Mouse (Mus musculus) embryonic facial prominence, embryonic 13.5 days (tissue): ENCODE results near the gene Pgk1. TPM values are rescaled to one million over a fixed set of nuclear protein-coding genes. Genes with fewer than 3 reads are reported as not detected.
A peak's percentile ranks its signal among the peaks of the same experiment; 100 is the strongest.
"Not testable (repeated sequence)": the region's sequence is repeated elsewhere in the genome, so short reads cannot be mapped to it uniquely, and the experiment has no call there.

Experiments used
- ATAC-seq: fragments of 200-750 bp; cut with Nextera tagmentation; 2 replicates; pipeline ENCODE4 v1.8.0; 2017; ENCODE audit warnings: low read depth; ENCODE audit not compliant: insufficient number of reproducible peaks, insufficient read depth, low FRiP score, low TSS enrichment
- H3K27ac ChIP-seq: fragments of 300-500 bp; sonication (generic); 2 replicates; pipeline ENCODE4 v1.5.1; 2015; ENCODE audit warnings: moderate library complexity, mild to moderate bottlenecking, inconsistent platforms
- H3K27me3 ChIP-seq: fragments of 300-500 bp; sonication (generic); 2 replicates; pipeline ENCODE4 v1.6.1; 2015; ENCODE audit warnings: mild to moderate bottlenecking, inconsistent platforms
- H3K36me3 ChIP-seq: fragments of 300-500 bp; sonication (generic); 2 replicates; pipeline ENCODE4 v1.6.1; 2015; ENCODE audit warnings: mild to moderate bottlenecking, inconsistent platforms
- H3K4me1 ChIP-seq: fragments of 300-500 bp; sonication (generic); 2 replicates; pipeline ENCODE4 v1.6.1; 2015; ENCODE audit warnings: inconsistent platforms
- H3K4me2 ChIP-seq: fragments of 300-500 bp; sonication (generic); 2 replicates; pipeline ENCODE4 v1.6.1; 2015; ENCODE audit warnings: moderate library complexity, mild to moderate bottlenecking, inconsistent platforms
- H3K4me3 ChIP-seq: fragments of 300-500 bp; sonication (generic); 2 replicates; pipeline ENCODE4 v1.5.1; 2015; ENCODE audit warnings: mild to moderate bottlenecking, inconsistent platforms
- H3K9ac ChIP-seq: fragments of 300-500 bp; sonication (generic); 2 replicates; pipeline ENCODE4 v1.6.1; 2015; ENCODE audit warnings: mild to moderate bottlenecking, inconsistent platforms
- H3K9me3 ChIP-seq: fragments of 300-500 bp; sonication (generic); 2 replicates; pipeline ENCODE4 v1.6.1; 2016; ENCODE audit warnings: inconsistent platforms
- WGBS: fragments of 180-500 bp; shearing (Covaris S2); methylation state at CpG from one replicate; pipeline ENCODE4 v1.1.7; 2015; ENCODE audit warnings: mixed read lengths; 5-methylcytosine and 5-hydroxymethylcytosine counted together
- polyA plus RNA-seq: library from polyadenylated mRNA; unstranded; fragments of >200 nt; fragmentation: Nextera tagmentation; extraction: Ambion mirVana; gene quantifications from 2 replicates; pipeline ENCODE4 v1.2.1, GENCODE M21; 2015

The Pgk1 gene
- polyA plus RNA-seq, 1 experiment from 2014 or later = 335 TPM

GRCm38 (mm10) chrX:106171853-106172154 is 15.1 kb upstream of the Pgk1 start:
- Histone ChIP-seq H3K9me3 (no peaks in the 10 kb centered on the region), H3K9ac (no peak overlapping the region), H3K27me3 (no peaks in the 10 kb centered on the region), H3K4me2 (peak overlapping the region; percentile 49), H3K4me1 (no peaks in the 10 kb centered on the region), H3K36me3 (no peaks in the 10 kb centered on the region), H3K4me3 (peak overlapping the region; percentile 29; the same call in 1 of the 2 replicates), H3K27ac (no peak overlapping the region)
- no peak for ATAC-seq
- 67% methylated on average over 6 of the region's 6 CpGs for WGBS

GRCm38 (mm10) chrX:106176331-106176730 is 10.6 kb upstream of the Pgk1 start:
- ATAC-seq = no peak
- Histone ChIP-seq H3K36me3 (no peaks in the 10 kb centered on the region), H3K27ac (no peak overlapping the region), H3K27me3 (no peaks in the 10 kb centered on the region), H3K4me2 (no peak overlapping the region), H3K4me3 (no peak overlapping the region), H3K4me1 (no peaks in the 10 kb centered on the region), H3K9me3 (no peaks in the 10 kb centered on the region), H3K9ac (no peak overlapping the region)
- 55% methylated on average over 9 of the region's 9 CpGs for WGBS

GRCm38 (mm10) chrX:106184279-106184678 is 2.6 kb upstream of the Pgk1 start:
- no peak for ATAC-seq
- Histone ChIP-seq H3K4me2 (no peak overlapping the region), H3K9me3 (no peaks in the 10 kb centered on the region), H3K27ac (no peak overlapping the region), H3K4me1 (peaks cover 11% of the 10 kb centered on the region), H3K9ac (no peak overlapping the region), H3K4me3 (no peak overlapping the region), H3K36me3 (no peaks in the 10 kb centered on the region), H3K27me3 (peaks cover 8% of the 10 kb centered on the region)
- 40% methylated on average over 4 of the region's 4 CpGs for WGBS

- Histone ChIP-seq H3K4me1 (peaks cover 18% of the 10 kb centered on the region), H3K4me2 (peak overlapping the region; percentile 50), H3K27ac (peak overlapping the region; percentile 93), H3K9ac (no peak overlapping the region), H3K36me3 (no peaks in the 10 kb centered on the region), H3K4me3 (no peak overlapping the region), H3K27me3 (peaks cover 8% of the 10 kb centered on the region), H3K9me3 (no peaks in the 10 kb centered on the region)
- 0 out of 2 replicates have a peak, but pooled peaks have one; percentile 44 for ATAC-seq
- 26% methylated on average over 5 of the region's 5 CpGs for WGBS
These were observed 1.2 kb upstream of the Pgk1 start for GRCm38 (mm10) chrX:106185706-106186105.

GRCm38 (mm10) chrX:106187737-106188136 is 837 bp downstream of the Pgk1 start:
- no peak for ATAC-seq
- 26% methylated on average over 12 of the region's 12 CpGs for WGBS
- Histone ChIP-seq H3K9me3 (no peaks in the 10 kb centered on the region), H3K27me3 (peaks cover 8% of the 10 kb centered on the region), H3K4me1 (peaks cover 18% of the 10 kb centered on the region), H3K9ac (peak overlapping the region; percentile 72), H3K27ac (peak overlapping the region; percentile 66), H3K4me3 (peak overlapping the region; percentile 57), H3K4me2 (peak overlapping the region; percentile 64), H3K36me3 (no peaks in the 10 kb centered on the region)

GRCm38 (mm10) chrX:106189356-106189755 is 2.5 kb downstream of the Pgk1 start:
- Histone ChIP-seq H3K4me2 (peak overlapping the region; percentile 64), H3K9ac (0 out of 2 replicates have a peak overlapping the region, but pooled peaks have one; percentile 72), H3K4me3 (peak overlapping the region; percentile 57), H3K4me1 (peaks cover 18% of the 10 kb centered on the region), H3K36me3 (peaks cover 7% of the 10 kb centered on the region; the same call in 1 of the 2 replicates), H3K27ac (no peak overlapping the region), H3K27me3 (peaks cover 8% of the 10 kb centered on the region), H3K9me3 (no peaks in the 10 kb centered on the region)
- no peak for ATAC-seq
- WGBS = 50% methylated on average over 5 of the region's 5 CpGs

GRCm38 (mm10) chrX:106190091-106190490 is 3.2 kb downstream of the Pgk1 start:
- H3K4me1 ChIP-seq = peaks cover 18% of the 10 kb centered on the region
- no peak overlapping the region for H3K27ac ChIP-seq
- H3K4me2 ChIP-seq = peak overlapping the region; percentile 64
- no peaks in the 10 kb centered on the region for H3K9me3 ChIP-seq
- 37% methylated on average over 4 of the region's 4 CpGs for WGBS
- peak overlapping the region; percentile 57; the same call in 1 of the 2 replicates for H3K4me3 ChIP-seq
- no peak for ATAC-seq
- H3K9ac ChIP-seq = no peak overlapping the region
- H3K27me3 ChIP-seq = peaks cover 8% of the 10 kb centered on the region
- H3K36me3 ChIP-seq = peaks cover 12% of the 10 kb centered on the region; the same call in 1 of the 2 replicates

DNA sequence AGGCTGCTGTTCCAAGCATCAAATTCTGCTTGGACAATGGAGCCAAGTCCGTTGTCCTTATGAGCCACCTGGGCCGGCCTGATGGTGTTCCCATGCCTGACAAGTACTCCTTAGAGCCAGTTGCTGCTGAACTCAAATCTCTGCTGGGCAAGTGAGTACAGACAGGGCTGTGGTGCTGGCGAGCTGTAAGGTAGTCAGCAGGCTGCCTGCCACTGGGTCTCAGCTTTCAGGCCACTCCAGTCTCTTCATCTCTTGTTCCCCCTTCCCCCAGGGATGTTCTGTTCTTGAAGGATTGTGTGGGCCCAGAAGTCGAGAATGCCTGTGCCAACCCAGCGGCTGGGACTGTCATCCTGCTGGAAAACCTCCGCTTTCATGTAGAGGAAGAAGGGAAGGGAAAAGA is 7.5 kb downstream of the Pgk1 start:
- H3K4me1 ChIP-seq, H3K9me3 ChIP-seq, H3K4me2 ChIP-seq, H3K9ac ChIP-seq, H3K27me3 ChIP-seq, ATAC-seq, H3K27ac ChIP-seq, H3K4me3 ChIP-seq: not testable (repeated sequence)
- 86% methylated on average over 6 of the region's 6 CpGs for WGBS
- peaks cover 34% of the 10 kb centered on the region for H3K36me3 ChIP-seq

DNA sequence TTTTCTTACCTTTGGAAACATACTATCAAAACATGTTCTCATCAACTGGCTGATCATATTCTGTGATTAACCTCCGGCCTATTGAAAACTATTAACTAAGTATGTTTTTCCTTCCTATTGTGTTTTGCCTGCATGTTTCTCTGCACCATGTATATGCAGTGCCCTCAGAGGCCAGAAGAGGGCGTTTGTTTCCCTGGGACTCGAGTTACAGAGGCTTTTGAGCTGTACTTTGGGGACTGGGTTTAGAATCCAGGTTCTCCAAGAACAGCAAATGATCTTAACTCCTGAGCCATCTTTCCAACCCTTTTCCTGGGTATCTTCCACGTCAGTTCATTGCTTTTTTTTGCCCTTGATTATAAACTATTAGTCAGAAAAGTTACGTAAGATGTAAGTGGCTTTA is 10.4 kb downstream of the Pgk1 start:
- Histone ChIP-seq H3K27ac (no peak overlapping the region), H3K9me3 (no peaks in the 10 kb centered on the region), H3K4me1 (no peaks in the 10 kb centered on the region), H3K27me3 (no peaks in the 10 kb centered on the region), H3K9ac (no peak overlapping the region), H3K36me3 (peaks cover 56% of the 10 kb centered on the region), H3K4me3 (no peak overlapping the region), H3K4me2 (no peak overlapping the region)
- no peak for ATAC-seq
- WGBS = 62% methylated on average over 5 of the region's 5 CpGs

- Histone ChIP-seq H3K9ac (no peak overlapping the region), H3K36me3 (peaks cover 59% of the 10 kb centered on the region), H3K27ac (no peak overlapping the region), H3K9me3 (no peaks in the 10 kb centered on the region), H3K4me3 (no peak overlapping the region), H3K4me1 (no peaks in the 10 kb centered on the region), H3K27me3 (no peaks in the 10 kb centered on the region), H3K4me2 (no peak overlapping the region)
- WGBS = 85% methylated on average over 5 of the region's 5 CpGs
- no peak for ATAC-seq
These were observed 12.0 kb downstream of the Pgk1 start for GRCm38 (mm10) chrX:106198904-106199303.

GRCm38 (mm10) chrX:106209100-106209499 is 22.2 kb downstream of the Pgk1 start:
- no peaks in the 10 kb centered on the region for H3K36me3 ChIP-seq
- no peak overlapping the region for H3K4me2 ChIP-seq
- 85% methylated on average over 2 of the region's 2 CpGs for WGBS
- H3K27me3 ChIP-seq = no peaks in the 10 kb centered on the region
- H3K4me3 ChIP-seq = no peak overlapping the region
- no peaks in the 10 kb centered on the region for H3K4me1 ChIP-seq
- no peak for ATAC-seq
- H3K9me3 ChIP-seq = no peaks in the 10 kb centered on the region
- no peak overlapping the region for H3K27ac ChIP-seq
- no peak overlapping the region for H3K9ac ChIP-seq

DNA sequence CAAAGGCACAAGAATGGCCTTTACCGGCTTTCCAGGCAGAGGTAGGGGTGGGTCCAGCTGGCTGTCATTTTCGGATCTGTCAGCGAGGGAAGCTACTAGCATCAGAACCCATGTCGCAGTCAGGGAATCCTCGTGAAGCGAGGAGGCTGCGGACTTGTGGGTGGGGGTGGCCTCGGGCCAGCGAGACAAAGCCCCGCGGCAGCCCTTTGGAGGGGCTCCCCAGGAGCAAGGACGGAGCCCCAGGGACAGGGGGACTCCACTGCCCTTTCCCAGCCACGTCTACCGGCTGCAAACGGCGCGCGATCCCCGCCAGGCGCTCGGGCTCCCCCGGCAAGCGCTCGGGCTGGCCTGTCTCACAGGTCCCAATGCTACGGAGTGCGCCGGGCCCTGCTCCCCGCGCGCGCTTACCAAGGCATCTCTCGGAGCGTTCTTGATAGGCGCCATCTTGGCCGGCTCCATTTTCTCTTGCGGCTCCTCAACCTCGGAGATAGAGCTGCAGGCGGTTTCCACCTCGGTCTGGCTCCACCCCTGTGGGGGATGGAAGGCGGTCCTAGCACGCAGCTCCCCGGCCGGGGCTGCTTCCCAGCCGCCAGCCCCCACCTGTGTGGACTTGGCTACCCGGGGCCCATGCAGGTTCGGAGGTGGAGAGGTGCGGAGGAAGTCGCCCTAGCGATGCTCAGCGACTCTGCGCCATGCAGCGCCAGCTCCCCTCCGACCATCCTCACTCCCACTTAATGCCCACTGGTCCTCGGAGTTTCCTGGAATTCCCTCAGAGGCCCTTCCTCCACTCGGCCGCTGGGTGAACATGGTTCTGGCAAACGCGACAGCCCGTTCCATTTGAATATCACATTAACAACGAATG is 32.5 kb downstream of the Pgk1 start:
- peak overlapping the region; percentile 82 for H3K9ac ChIP-seq
- H3K36me3 ChIP-seq = no peaks in the 10 kb centered on the region
- peak overlapping the region; percentile 73 for H3K27ac ChIP-seq
- 25% methylated on average over 55 of the region's 60 CpGs for WGBS
- peak overlapping the region; percentile 58 for H3K4me2 ChIP-seq
- ATAC-seq = peak; percentile 88
- H3K9me3 ChIP-seq = no peaks in the 10 kb centered on the region
- no peaks in the 10 kb centered on the region for H3K4me1 ChIP-seq
- no peaks in the 10 kb centered on the region for H3K27me3 ChIP-seq
- H3K4me3 ChIP-seq = peak overlapping the region; percentile 56
